Mouse (Mus musculus) splenic B cell, adult 2 months (primary cell): ENCODE measurements around the gene Ajuba.
A peak's percentile ranks its signal among the peaks of the same experiment; 100 is the strongest.

Experiments used
- DNase-seq: peaks from one replicate; pipeline ENCODE4 v3.0.0-alpha.2; 2011; ENCODE audit warnings: low read depth, low spot score
- H3K27me3 ChIP-seq: 2 replicates; pipeline ENCODE4 v1.6.1; 2012; ENCODE audit warnings: mild to moderate bottlenecking, low read length, moderate library complexity, mixed read lengths; ENCODE audit not compliant: control insufficient read depth, poor library complexity, insufficient read depth, severe bottlenecking
- H3K36me3 ChIP-seq: 2 replicates; pipeline ENCODE4 v1.6.1; 2012; ENCODE audit warnings: mild to moderate bottlenecking, low read length, moderate library complexity, mixed read lengths; ENCODE audit not compliant: control insufficient read depth, poor library complexity, insufficient read depth, severe bottlenecking

The Ajuba gene

DNA sequence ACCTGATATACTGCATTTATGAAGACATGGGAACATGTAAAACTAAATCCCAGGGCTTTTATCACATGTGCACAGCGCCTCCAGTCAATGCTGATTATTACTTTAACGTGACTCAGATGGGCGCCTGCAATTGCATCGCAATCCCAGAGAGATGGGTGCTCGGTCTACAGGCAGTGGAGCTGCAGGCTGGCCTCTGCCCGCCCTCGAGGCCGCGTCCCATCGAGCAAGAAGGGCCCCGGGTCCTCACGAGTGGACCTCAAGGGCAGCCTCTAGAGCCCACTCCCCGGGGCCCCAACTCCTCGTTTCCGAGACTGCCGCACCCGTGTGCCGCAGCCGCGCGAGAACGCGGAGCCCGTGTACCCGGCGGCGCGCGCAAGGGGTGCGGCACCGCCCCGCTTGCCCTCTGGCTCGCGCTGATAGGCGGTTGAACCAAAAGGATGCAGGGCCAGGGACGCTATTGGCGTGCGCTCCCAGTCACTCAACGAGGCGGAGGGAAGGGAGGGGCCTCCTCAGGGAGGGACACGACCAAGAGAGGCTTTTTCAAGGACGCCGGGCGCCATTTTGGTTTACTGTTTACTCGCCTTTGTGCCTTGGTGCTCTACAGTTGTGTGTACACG is 25.8 kb upstream of the Ajuba start:
- Histone ChIP-seq H3K36me3 (no peaks in the 10 kb centered on the region), H3K27me3 (no peaks in the 10 kb centered on the region)
- peak; percentile 96 for DNase-seq

DNA sequence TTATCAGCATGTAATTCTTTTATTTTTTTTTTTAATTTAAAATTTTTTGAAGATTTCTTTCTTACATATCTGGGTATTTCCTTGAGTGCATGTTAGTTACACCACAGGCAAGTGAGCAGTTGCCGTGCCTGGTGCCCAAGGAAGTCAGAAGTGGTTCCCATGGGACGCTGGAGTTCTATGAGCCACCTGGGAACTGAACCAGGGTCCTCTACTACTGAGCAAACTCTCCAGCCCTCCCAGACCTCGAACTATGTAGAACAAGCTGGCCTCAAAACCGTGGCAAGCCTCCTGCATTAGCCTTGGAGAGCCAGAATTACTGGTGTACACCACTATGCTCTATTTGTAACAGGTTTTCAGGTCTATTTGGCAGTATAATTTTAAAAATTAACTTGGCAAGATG is 25.3 kb upstream of the Ajuba start:
- Histone ChIP-seq H3K27me3 (no peaks in the 10 kb centered on the region), H3K36me3 (no peaks in the 10 kb centered on the region)
- DNase-seq: peak; percentile 17

DNA sequence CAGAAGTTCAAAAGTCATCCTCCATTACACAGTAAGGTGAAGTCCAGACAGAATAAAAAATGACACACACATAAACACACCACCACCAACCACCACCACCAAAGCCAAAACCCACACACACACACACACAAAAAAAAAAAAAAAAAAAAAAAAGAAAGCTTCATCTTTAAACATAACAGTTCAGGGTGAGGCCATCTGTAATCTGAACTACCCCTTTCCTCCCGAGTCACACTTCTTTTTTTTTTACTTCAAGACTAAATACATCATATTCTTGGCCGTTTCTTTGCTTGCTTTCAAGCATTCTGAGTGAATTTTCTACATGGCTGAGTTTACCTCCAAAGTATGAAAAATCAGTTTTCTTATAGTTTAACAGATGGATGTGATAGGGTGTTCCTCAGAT is 24.2 kb upstream of the Ajuba start:
- Histone ChIP-seq H3K27me3 (no peaks in the 10 kb centered on the region), H3K36me3 (no peaks in the 10 kb centered on the region)
- DNase-seq: no peak

DNA sequence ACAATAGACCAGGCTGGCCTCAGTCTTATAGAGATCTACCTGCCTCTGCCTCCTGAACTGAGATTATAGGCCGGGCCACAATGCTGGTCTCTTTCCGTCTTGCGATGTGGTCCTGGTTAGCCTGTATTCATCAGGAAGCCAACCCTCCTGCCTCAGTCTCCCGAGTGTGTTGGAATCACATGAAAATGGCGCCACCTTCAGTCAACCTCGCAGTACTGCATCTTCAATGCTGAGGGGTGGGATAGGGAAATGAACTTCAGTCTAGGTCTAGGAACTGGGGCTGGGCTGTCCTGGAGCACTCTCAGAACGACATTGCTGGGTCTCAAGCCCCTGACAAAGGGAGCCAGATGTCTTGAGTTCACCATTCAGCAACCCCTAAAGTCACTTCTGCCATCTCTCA is 19.7 kb upstream of the Ajuba start:
- no peaks in the 10 kb centered on the region for H3K36me3 ChIP-seq
- peak; percentile 60 for DNase-seq
- no peaks in the 10 kb centered on the region for H3K27me3 ChIP-seq

DNA sequence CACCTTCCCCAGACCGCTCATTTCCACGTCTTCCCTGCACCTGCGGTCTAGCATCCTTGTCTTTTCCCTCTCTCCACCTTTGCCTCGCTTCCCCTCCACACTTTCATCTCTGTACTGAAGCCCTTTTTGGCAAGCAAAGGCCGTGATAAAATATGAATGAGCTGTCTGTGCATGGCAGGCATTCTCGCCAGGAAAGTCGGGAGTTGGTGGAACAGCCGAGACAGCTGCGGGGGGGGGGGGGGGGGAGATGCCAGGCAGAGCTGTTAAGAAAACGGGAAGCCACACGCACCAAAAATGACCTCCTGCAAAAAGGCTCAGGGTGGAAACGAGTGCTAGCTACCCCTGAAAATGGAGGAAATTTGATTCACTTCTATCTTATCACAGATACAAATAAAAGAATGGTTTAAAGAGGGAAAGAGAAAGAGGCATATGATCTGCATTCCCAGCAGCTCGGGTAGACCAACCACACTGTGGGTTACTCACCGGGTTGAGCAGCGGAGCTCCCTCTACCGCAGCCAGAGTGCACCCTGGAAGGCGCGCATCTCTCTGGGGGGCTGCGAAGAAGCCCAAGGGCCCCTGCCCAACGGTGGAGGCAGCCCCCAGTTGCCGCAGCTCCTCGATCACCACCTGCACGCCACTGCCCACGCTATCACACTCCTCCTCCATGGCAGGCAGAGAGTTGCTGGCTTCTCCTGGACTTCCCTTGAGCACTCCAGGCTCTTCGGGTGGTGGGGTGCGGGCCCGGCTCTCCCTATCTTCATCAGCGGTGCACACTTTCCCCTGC is 17.5 kb upstream of the Ajuba start:
- no peaks in the 10 kb centered on the region for H3K27me3 ChIP-seq
- DNase-seq: no peak
- no peaks in the 10 kb centered on the region for H3K36me3 ChIP-seq

DNA sequence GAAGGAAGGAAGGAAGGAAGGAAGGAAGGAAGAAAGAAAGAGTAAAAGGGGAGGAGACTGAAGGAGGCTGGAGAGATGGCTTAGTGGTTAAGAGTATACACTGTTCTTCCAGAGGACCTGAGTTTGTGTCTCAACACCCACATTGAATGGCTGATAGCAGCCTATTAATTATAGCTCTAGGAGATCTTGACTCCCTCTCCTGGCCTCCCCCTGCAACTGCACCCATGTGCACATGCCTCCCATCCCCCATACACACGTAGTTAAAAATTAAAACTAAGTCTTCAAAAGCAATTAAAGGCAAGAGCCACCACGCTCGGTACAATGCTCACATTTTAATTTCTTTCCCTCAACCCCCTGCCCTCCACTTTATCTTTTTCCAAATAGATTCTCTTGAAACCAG is 16.7 kb upstream of the Ajuba start:
- no peaks in the 10 kb centered on the region for H3K36me3 ChIP-seq
- no peaks in the 10 kb centered on the region for H3K27me3 ChIP-seq
- DNase-seq: no peak

DNA sequence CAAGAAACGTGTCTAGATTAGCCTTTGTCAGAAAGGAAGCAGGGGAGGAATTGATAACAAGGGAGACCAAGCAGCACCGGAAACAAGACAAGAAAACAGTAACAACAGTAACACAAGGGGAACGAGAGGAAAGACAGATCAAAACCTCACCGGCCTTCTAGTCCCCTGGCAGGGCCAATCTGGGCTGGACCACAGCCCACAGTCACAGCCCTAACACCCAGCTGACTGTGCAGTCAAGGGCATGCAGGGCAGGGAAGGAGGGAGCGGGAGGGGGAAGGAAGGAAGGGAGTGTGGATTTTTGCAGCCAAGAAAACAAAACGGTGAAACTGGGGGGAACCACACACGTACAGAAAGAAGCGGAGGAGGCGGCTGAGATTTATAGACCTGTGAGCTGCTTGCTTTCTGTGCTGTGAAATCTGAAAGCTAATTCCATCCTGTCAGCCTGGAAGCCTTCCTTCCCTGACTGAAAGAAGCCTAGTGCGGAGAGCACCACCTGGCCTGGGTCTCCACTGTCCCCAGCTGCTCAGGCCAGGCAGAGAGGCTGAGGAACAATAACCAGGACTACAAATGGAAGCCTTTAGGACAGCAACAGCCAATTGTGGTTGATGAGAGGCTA is 15.1 kb upstream of the Ajuba start:
- H3K36me3 ChIP-seq: no peaks in the 10 kb centered on the region
- H3K27me3 ChIP-seq: no peaks in the 10 kb centered on the region
- no peak for DNase-seq

DNA sequence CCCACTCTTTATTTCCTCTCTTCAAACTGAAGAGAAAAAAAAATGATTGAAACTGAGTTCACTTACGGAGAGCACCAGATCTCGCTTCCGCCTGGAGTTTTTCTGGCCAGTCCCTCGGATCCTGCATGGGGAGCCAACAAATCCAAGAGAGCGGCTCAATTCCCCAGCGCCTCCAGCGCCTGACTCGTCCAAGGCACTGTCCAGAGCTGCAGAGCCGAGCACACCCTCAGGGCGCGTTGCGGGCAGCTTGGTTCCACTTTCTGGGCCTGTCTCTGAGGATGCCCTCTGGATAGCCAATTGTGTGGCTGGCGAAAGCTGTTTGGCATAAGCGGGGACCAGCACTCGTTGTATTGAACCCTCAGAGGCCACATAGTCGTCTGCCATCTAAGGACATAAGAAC is 13.7 kb upstream of the Ajuba start:
- no peak for DNase-seq
- Histone ChIP-seq H3K36me3 (no peaks in the 10 kb centered on the region), H3K27me3 (no peaks in the 10 kb centered on the region)

DNA sequence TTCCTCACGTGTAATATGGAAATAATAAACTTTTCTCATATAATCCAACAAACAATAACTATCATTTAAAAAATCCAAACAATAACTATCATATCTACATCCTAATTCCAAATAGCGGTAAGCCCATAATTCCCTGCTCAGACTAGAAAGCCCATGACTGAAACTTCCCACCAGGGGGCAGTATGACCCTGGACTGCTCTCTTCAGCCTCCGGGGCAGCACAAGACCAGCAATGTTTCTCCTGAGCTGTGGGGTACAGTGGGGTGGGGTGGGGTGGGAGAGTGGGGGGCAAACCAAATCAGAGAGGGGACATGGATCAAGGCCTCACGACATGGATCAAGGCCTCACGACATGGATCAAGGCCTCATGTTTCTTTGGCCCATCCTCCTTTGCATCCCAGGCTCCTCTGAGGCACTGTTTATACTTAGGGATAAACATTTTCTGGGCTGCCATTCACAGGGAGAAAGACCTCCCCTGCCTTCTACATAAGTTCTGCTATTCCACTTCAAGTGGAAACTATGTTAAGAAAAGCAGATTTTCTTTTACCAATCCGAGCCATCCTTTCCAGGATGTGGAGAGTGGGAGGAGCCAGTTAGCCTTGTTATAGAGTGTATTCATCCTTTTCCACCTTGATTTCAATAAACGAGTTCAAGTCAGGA is 6.5 kb upstream of the Ajuba start:
- peak; percentile 71 for DNase-seq
- Histone ChIP-seq H3K27me3 (no peaks in the 10 kb centered on the region), H3K36me3 (no peaks in the 10 kb centered on the region)

DNA sequence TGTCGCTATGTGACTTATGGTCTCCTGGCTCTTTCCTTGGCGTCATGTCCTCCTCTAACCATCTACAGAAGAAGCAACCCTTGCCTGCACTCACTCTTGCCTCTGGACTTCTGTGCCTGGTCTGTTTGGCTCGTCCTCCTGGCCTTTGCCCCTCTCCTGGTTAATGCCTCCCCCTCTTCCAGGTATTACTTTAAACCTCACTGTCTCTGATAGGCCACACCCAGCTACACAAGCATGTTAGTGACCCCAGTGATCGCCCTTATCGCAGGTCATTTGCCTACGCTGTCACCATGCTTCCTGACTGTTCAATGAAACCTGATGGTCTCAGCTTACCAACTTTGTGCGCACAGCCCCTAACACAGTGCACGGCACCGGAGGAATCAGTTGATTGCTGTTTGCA is 5.2 kb upstream of the Ajuba start:
- no peaks in the 10 kb centered on the region for H3K27me3 ChIP-seq
- no peak for DNase-seq
- H3K36me3 ChIP-seq: no peaks in the 10 kb centered on the region

DNA sequence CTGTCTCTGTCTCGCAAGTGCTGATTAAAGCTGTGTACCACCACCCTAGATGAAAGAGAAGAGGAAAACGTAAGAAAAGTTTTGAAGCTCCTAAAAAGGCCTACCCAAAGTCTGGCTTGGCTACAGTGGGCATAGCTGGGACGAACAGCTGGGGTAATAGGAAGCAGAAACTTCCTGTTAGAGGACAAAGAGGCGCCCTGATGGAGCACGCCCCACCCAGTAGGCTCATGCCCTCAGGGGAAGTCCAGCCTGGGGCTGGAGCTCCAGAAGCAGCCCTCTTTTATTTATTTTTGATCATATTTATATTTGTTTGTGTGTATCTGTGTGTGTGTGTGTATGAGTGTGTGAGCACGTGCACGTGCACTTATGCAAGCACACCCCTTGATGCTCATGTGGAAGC is 2.3 kb upstream of the Ajuba start:
- Histone ChIP-seq H3K36me3 (no peaks in the 10 kb centered on the region), H3K27me3 (peaks cover 2% of the 10 kb centered on the region; the same call in 1 of the 2 replicates)
- no peak for DNase-seq

DNA sequence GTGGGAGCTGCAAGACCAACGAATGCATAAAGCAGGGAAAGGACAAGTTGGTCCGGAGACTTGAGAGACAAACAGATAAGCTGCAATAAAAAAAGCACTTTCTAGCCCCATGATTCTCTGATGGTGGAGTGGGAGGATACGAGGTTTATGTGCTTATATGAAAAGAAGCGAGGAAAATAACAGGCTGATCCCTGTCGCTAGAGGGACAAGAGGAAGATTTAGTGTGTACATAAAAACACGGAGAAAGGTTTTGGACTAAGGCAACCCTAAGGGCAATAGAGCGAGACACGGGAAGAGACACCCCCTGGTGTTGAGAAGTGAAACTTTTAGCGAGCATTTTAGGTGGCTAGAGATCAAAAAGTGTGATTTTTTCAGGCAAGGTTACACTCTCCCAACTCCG is 705 bp upstream of the Ajuba start:
- Histone ChIP-seq H3K36me3 (no peaks in the 10 kb centered on the region), H3K27me3 (peaks cover 2% of the 10 kb centered on the region; the same call in 1 of the 2 replicates)
- peak; percentile 74 for DNase-seq

DNA sequence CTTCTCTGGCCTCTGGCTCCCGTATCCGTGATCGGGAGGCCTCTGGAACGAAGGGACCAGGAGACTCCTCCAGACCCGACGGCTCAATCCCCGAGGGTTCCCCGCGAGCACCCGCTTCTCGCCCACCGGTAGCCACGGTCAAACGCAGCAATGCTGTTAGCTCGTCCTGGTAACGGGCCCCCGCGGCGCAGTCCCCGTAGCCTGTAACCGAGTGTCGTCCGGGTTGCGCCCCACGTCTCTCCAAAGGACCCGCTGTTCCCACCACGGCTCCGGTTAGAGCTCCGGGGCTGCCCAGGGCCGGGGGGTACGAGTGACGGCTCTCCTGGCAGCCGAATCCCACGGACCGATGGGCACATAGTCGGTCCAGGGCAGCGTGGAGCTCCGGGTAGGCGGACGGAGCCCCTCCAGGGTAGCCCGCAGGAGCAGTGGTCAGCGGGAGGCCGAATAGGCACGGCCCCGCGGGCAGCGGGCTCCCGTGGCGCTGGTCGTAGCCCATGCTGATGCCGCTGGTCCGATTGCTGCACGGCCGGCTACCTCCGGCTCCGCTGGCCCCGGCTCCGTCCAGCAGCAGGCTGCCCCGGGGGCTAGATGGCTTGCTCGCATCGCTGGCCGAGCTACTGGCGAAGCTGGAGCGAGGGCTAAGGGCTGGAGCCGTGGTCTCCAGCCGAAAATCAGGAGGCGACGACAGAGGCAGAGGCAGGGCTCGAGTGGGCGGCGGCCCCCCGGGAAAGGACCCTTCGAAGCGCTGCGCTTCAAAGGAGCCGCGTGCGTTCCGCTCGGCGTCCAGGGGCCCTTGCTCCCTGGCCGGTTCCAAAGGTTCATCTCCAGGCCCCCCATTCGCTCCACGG is 893 bp downstream of the Ajuba start:
- no peaks in the 10 kb centered on the region for H3K36me3 ChIP-seq
- DNase-seq: peak; percentile 22
- peaks cover 2% of the 10 kb centered on the region; the same call in 1 of the 2 replicates for H3K27me3 ChIP-seq

DNA sequence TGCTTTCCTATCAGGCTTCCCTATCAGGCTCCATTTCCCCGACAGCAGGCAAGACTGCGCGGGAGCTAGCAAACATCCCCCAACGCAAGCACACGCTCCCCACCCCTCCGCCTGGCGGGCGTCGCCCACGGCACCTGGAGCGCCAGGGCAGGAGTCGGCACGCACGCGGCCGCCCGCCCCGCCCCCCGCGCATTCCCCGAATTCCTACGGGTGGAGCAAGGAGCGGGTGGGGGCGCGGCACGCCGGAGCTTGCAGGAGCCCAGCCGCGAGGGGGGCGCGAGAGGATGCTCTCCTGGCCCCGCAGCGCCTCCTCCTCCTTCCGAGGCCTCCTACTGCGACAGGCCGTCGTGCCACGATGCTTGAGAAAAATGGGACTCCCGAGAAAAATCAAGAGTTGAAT is 1.7 kb downstream of the Ajuba start:
- H3K36me3 ChIP-seq: no peaks in the 10 kb centered on the region
- H3K27me3 ChIP-seq: peaks cover 2% of the 10 kb centered on the region; the same call in 1 of the 2 replicates
- peak; percentile 6 for DNase-seq
